8 mouse cellular contexts compared by ENCODE assay signal in genomic region chr5:36313353-36314079, GRCm38 (mm10).
A peak's percentile ranks its signal among the peaks of the same experiment; 100 is the strongest.
DNase-seq lines count a peak whose midpoint lies in the region; ATAC-seq lines count a peak whose summit lies in the region.

No protein-coding gene starts in this region.

- peak overlapping the region; percentile 40; the same call in 1 of the 2 replicates for H3K9ac ChIP-seq in embryonic facial prominence, embryonic 13.5 days
- peak overlapping the region; percentile 68 for H3K9ac ChIP-seq in heart, embryonic 13.5 days
- peak overlapping the region; percentile 40; the same call in 1 of the 2 replicates for H3K9ac ChIP-seq in kidney, embryonic 14.5 days (ENCODE audit: low read depth, low read length)
- H3K9ac ChIP-seq in stomach, embryonic 16.5 days (ENCODE audit: low read length): peak overlapping the region; percentile 50; the same call in 1 of the 2 replicates

- no peaks in the 10 kb centered on the region for H3K9me3 ChIP-seq in embryonic facial prominence, embryonic 13.5 days
- H3K9me3 ChIP-seq in heart, embryonic 13.5 days: no peaks in the 10 kb centered on the region
- no peaks in the 10 kb centered on the region for H3K9me3 ChIP-seq in kidney, embryonic 14.5 days (ENCODE audit: control insufficient read depth, low read length)
- H3K9me3 ChIP-seq in stomach, embryonic 16.5 days (replicated peaks; ENCODE audit: control insufficient read depth, low read length): no peaks in the 10 kb centered on the region

- peak overlapping the region; percentile 38 for H3K4me2 ChIP-seq in embryonic facial prominence, embryonic 13.5 days
- H3K4me2 ChIP-seq in heart, embryonic 13.5 days: peak overlapping the region; percentile 53
- H3K4me2 ChIP-seq in kidney, embryonic 14.5 days (replicated peaks; ENCODE audit: low read depth, low read length): peak overlapping the region; percentile 32
- no peak overlapping the region for H3K4me2 ChIP-seq in stomach, embryonic 16.5 days (ENCODE audit: low read depth, low read length)

- H3K27me3 ChIP-seq in embryonic facial prominence, embryonic 13.5 days: no peaks in the 10 kb centered on the region
- H3K27me3 ChIP-seq in heart, embryonic 13.5 days (replicated peaks): no peaks in the 10 kb centered on the region; the same call in 1 of the 2 replicates
- no peaks in the 10 kb centered on the region for H3K27me3 ChIP-seq in kidney, embryonic 14.5 days (ENCODE audit: control insufficient read depth, insufficient read depth, low read length)
- H3K27me3 ChIP-seq in stomach, embryonic 16.5 days (ENCODE audit: control insufficient read depth, insufficient read depth, low read length): no peaks in the 10 kb centered on the region

- peak; percentile 80 for DNase-seq in ZHBTc4 (ENCODE audit: low read depth, low spot score)
- DNase-seq in lung, postnatal 10 days: peak; percentile 81
- DNase-seq in left cerebral cortex, adult 8-10 months (ENCODE audit: low spot score in 2 of 2): no peak

- peak overlapping the region; percentile 51 for H3K27ac ChIP-seq in embryonic facial prominence, embryonic 13.5 days
- H3K27ac ChIP-seq in heart, embryonic 13.5 days (replicated peaks): peak overlapping the region; percentile 82
- peak overlapping the region; percentile 75; the same call in 1 of the 2 replicates for H3K27ac ChIP-seq in kidney, embryonic 14.5 days (ENCODE audit: low read depth, low read length)
- peak overlapping the region; percentile 85; the same call in 1 of the 2 replicates for H3K27ac ChIP-seq in stomach, embryonic 16.5 days (ENCODE audit: low read length)

- no peaks in the 10 kb centered on the region for H3K36me3 ChIP-seq in embryonic facial prominence, embryonic 13.5 days
- no peaks in the 10 kb centered on the region for H3K36me3 ChIP-seq in heart, embryonic 13.5 days
- no peaks in the 10 kb centered on the region for H3K36me3 ChIP-seq in kidney, embryonic 14.5 days (ENCODE audit: control insufficient read depth, insufficient read depth, low read length)
- H3K36me3 ChIP-seq in stomach, embryonic 16.5 days (ENCODE audit: control insufficient read depth, insufficient read depth, low read length): no peaks in the 10 kb centered on the region

- ATAC-seq in embryonic facial prominence, embryonic 13.5 days (ENCODE audit: insufficient number of reproducible peaks, insufficient read depth, low FRiP score, low TSS enrichment, low read depth): peak; percentile 54; the same call in 1 of the 2 replicates
- ATAC-seq in heart, embryonic 13.5 days (ENCODE audit: extremely low read depth, insufficient number of reproducible peaks, low FRiP score, low TSS enrichment): peak; percentile 55
- ATAC-seq in kidney, embryonic 14.5 days (ENCODE audit: low FRiP score, low TSS enrichment): peak; percentile 87
- peak; percentile 80 for ATAC-seq in stomach, embryonic 16.5 days (ENCODE audit: insufficient read depth, low FRiP score)
- no peak for ATAC-seq in CD4-positive, CD25-positive, alpha-beta regulatory T cell, adult 4 months

- H3K4me3 ChIP-seq in embryonic facial prominence, embryonic 13.5 days: no peak overlapping the region
- peak overlapping the region; percentile 9; the same call in 1 of the 2 replicates for H3K4me3 ChIP-seq in heart, embryonic 13.5 days
- no peak overlapping the region for H3K4me3 ChIP-seq in kidney, embryonic 14.5 days (ENCODE audit: low read length)
- no peak overlapping the region for H3K4me3 ChIP-seq in stomach, embryonic 16.5 days (replicated peaks; ENCODE audit: low read length)

- WGBS in embryonic facial prominence, embryonic 13.5 days: 17% methylated on average over 16 of the region's 16 CpGs
- WGBS in heart, embryonic 13.5 days: 29% methylated on average over 16 of the region's 16 CpGs
- WGBS in kidney, embryonic 14.5 days: 30% methylated on average over 16 of the region's 16 CpGs
- WGBS in stomach, embryonic 16.5 days: 29% methylated on average over 16 of the region's 16 CpGs

- H3K4me1 ChIP-seq in embryonic facial prominence, embryonic 13.5 days: peaks cover 23% of the 10 kb centered on the region
- peaks cover 24% of the 10 kb centered on the region for H3K4me1 ChIP-seq in heart, embryonic 13.5 days
- H3K4me1 ChIP-seq in kidney, embryonic 14.5 days (ENCODE audit: control insufficient read depth, insufficient read depth, low read length): peaks cover 21% of the 10 kb centered on the region
- H3K4me1 ChIP-seq in stomach, embryonic 16.5 days (ENCODE audit: control insufficient read depth, insufficient read depth, low read length): peaks cover 27% of the 10 kb centered on the region

Comparison
In these comparisons a context has a peak if more than half of its experiments do, and no peak if none do; other contexts are left out.
1. DNase-seq: peak in ZHBTc4 (single experiment) and lung, postnatal 10 days (single experiment); none in left cerebral cortex, adult 8-10 months (0 of 2).
2. Peak in every context shown above with its lines, with median percentiles within 50 percentile points of each other: H3K27ac ChIP-seq and H3K9ac ChIP-seq.